Mouse (Mus musculus) brain, embryonic 14.5 days (tissue): Measurements from ENCODE around the gene Itih3.

Experiments
- CTCF ChIP-seq: fragments of 200-500 bp; IDR thresholded peaks from 2 replicates; pipeline ENCODE4 v1.5.1; 2012; ENCODE audit warnings: inconsistent platforms, mild to moderate bottlenecking, moderate library complexity, borderline replicate concordance; ENCODE audit not compliant: insufficient read depth, insufficient read length; ENCODE audit errors: extremely low read depth
- POLR2A ChIP-seq: fragments of 200-500 bp; IDR thresholded peaks from 2 replicates; pipeline ENCODE4 v1.6.1; 2012; ENCODE audit warnings: mild to moderate bottlenecking, inconsistent platforms, borderline replicate concordance; ENCODE audit not compliant: poor library complexity, insufficient read depth, insufficient read length, severe bottlenecking; ENCODE audit errors: extremely low read depth

- no peak for TF ChIP-seq POLR2A
- TF ChIP-seq CTCF = no peak
Observed at GRCm38 (mm10) chr14:30869391-30869801, 54.2 kb downstream of the Itih3 start.
